Mouse (Mus musculus) layer of hippocampus, postnatal 25 days (tissue): ENCODE measurements at regions not wholly inside any gene's neighbourhood (a gene's known extent, or its start where the extent isn't known, plus 50 kb on each side); places are given as distances from the start of the nearest gene placed in this dataset.

Source experiments
- DNase-seq, 2 experiments: peaks; one replicate each; pipeline ENCODE4 v3.0.0; 2022; ENCODE audit warnings: mixed read lengths in 2 of 2, low spot score in 1 of 2; ENCODE audit errors: extremely low spot score in 1 of 2

DNA sequence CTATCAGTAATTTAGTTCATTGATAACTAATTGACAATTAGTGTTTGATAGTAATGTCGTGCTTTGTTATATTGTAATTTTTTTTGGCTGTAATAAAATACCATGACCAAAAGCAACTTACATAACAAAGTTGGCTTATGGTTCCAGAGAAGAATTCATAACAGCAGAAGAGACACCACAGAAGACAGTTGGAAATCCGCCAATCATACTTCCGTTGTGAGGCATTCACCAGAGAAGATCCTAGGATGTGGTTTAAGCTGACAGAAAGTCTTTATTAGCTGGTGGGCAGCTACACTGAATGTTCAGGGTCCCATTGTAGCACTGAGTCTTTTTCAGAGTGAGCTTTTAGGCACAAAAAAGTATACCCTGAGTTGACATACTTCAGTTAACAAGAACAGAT is 109.9 kb downstream of the Sec23a start:
- no peak for DNase-seq

DNA sequence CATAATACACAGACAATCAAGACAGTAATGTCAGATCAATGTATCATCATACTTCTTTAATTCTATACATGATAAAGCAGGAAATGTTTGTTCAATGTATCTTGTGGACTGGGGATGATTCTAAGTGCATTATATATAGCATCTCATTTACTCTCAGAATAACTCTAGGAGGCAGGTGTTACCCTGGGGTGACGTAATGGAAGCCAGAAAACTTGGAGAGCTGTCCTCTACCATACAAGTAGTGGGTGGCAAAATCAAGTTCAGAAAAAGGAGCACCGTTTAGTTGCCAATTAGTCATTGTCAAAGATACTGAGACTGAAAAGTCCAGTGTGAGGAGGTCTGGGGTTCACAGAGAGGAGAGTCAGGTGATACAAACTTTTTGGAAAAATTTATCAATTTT is 136.0 kb downstream of the Sec23a start:
- DNase-seq = no peak

DNA sequence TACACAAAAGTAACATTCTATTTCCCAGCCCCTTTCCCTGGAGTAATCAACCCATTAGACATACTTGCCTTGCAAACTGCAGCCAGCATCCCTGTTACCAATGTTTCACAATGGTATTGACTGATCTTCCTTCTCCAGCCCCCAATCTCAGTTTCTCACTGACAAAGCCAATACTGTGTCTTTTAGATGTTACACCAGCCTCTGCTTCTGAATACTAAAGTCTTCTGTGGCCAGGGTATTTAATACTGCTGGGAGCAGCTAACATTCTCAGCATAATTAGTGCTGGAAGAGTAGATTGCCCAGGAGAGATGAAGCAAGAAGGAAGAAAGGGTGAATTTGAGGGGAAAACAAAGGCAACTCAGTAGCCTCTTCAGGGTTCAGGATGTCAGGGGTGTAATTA is 139.4 kb downstream of the Sec23a start:
- DNase-seq = no peak

DNA sequence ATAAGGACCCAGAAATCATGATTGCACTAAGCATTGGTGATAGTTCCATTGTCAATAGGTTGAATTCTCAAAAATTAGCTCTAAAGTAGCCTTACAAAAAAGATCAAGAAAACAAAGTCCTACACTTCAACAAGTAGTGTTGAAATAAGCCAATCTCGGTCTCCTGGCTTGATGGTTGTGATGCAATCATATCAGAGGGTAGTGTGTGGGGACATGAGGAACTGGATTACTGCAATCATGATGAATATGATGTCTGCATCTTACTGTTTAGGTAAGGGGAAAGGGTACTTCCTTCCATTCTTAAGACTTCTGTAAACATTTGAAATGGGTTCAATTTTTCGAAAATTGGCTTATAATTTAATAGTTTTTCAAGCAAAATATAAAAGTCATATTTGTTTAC is 155.3 kb downstream of the Sec23a start:
- DNase-seq = no peak

DNA sequence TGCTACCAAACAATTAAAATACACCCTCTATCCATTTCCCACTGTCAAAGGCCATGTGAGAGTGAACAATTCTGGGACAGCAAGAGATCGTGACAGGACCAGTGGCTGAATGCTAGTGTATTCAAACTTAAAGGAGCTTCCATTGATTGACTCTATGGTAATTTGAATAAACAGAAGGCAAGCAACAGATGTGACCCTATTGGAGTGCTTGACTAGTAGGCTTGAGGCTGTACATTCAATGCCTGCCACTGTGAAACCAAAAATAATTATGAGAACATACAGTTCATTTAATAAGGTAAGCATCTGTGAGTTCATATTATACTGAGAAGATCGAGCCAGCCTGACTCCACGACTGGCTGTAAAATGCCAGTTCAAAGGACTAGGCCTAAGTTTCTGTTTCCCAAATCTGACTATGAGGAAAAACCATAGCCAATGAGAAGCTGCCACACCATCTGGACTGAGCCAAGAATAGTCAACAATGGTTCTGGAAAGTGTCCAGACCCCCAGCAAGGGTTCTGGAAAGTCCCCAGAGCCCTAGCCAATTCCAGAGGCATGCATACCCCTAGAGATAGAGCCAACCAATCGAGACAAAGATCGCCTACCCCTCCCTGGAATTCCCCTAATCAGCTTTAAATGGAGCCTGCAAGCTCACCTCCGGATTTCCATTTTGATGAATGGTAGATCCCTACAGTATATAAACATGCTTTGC is 160.0 kb downstream of the Sec23a start:
- peak in 1 of 2 experiments; percentile 3 for DNase-seq

DNA sequence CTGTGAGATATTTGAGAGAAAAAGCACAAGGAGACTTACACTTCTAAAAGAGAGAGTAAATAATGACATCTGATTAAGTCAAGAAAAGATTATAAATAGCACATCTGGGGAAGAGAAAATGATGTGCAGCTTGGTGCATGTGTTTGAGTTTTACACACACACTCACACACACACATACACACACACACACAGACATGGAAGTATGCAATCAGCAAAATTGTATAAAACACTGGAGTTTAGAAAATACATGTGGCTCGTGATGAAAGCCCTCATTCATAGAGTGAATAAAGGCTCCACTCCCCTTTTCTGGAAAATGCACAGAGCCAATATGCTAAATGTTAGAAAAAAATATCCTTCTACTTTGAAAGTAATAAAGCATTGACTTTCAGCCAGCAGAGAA is 182.2 kb downstream of the Sec23a start:
- DNase-seq = no peak

DNA sequence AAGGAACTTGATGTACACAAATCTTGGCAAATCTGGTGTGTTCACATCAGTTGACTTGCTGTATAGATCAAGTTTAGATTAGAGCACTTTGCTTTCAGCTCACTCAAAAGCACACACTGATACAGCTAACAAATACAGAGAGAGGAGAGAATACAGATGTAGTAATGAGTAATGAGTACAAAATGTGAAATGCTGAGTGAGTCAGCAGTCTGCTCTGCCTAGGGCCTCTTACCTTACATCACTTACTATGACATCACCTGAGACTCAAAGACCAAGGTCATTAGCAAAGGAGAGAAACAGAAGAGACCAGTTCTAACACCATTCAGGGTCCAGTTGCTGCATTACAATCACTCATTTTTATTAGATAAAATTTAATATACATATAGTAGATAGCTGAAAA is 184.0 kb downstream of the Sec23a start:
- DNase-seq = no peak

DNA sequence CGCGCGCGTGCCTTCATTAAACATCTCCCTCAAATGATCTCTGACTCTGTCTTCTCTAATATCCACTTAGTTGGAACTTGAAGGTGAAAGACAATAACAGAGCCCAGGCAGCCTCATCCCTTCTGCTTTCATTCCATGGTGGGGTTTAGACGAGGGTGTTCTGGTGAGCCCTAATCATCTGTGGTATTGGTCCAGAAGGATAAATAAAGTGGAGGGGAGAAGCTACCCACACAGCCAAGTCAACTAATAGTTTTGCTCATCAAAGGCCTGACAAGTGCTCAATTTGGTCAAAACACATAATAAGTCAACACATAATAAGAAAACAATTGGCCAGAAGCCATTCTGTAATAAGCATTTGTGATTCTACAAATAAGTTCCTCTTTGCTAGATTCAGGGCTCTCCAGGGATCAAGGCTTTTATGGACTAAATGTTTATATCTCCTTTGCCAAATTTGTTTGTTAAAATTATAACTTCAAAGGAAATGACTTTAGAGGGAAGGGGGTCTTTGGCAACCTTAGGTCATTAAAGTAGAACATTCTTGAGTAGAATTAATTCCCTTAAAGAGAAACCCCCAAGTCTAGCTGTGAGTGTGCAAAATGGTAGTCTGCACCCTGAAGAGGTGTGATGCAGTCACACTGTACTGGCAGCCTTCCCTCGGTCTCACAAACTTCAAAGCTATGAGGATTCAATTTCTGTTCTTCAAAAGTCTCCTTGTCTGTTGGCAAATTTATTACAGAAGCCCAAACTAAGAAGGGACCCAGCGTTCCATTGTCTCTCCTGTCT is 186.5 kb downstream of the Sec23a start:
- no peak for DNase-seq

DNA sequence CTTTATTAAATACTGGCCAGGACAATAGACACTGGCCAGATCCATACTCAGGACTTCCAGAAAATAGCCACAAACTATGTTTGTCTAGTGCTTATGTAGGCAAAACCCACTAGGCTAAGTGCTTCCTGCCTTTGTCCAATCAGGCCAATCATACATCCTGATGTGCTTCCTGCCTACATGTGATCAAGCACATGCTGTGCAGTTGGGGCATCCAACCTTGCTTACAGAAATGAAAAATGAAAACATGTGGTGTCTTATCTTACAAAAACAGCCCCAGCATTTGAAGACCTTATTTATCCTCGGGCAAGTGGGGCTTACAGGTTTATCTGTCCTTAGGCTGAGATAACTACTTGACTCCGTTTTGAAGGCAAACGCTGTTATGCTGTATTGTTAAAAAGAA is 188.8 kb downstream of the Sec23a start:
- DNase-seq = no peak

DNA sequence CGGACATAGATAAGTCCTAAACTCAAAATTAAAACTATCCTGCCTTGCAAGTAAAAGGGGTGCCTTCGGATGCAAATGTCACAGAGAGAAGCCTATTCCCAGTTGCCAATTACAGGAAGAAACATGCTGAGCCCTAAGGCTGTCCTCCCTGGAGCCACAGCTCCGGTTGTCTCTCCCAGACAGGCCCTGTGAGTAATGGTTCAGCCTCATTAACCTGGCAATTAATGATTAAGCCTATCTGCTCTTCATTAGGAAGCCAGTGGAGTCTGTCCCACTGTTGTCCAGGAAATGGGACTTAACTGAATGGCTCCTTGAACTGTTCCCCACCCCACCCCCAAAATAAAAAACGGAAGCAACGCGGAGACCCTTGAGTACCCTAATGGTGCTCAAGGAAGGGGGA is 207.7 kb downstream of the Sec23a start:
- DNase-seq = no peak

DNA sequence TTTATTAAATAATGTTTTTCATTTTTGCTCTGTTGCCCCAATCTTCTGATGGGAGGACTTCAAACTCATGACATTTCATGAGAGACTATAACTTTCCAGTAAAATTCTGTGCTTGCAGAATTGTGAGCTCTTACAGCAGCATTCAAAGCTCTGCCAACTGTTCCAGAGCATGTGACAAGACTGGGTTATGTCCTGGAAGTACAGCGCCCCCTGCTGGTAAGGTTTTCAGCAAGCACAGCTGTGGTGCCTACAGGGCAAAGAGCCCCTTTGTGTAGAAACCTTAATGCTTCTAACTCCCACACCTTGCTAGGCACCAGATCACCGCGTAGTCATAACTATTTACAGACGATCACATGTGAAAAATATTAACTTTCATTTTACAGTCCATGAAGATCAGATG is 209.4 kb downstream of the Sec23a start:
- peak; percentile 69 to 93 for DNase-seq
